Mouse (Mus musculus) spleen, postnatal 14 days (tissue): ENCODE measurements around the gene Mcur1.

Source experiments
- DNase-seq, 2 experiments: peaks; one replicate each; pipeline ENCODE4 v3.0.0; 2021 to 2022; ENCODE audit warnings: low spot score in 2 of 2

Mcur1 gene

DNA sequence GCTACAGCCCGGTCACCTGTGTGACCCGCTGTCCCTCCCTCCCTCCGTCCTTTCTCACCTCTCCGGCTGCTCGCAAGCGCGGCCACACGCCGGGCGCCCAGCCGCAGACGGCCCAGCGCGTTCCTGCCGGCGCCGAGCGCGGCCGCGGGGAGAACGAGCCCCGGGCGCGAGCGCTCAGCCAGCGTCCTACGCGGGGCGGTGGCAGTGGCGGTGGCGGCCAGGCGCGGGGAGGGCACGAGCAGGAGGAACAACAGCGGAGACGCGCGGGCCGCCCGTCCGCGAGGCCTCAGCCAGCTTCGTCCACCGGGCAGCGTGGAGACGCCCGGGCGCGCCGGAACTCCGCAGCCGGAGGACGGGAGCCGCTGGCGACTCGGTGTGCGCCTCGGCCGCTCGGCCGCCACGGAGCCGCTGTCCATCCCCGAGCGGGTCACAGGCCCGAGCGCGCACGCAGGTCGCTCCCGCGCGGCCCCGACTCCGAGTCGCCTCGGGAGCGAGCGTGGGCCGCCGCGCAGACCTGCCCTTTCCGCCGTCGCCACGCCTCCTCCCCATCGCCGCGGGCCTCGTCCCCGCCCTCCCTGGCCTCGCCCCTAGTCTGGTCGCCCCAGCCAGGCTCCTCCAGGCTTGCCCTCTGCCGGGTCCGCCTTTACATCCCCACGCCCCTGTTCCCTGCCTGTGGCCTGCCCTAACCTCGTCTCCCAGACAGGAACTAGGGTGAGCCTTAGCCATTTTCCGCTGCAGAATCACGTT is at the start of gene Mcur1:
Gene Mcur1 (minus strand): TSS at position 481 of the 747 bp plus-strand sequence.
- DNase-seq: peak; percentile 89 to 90

DNA sequence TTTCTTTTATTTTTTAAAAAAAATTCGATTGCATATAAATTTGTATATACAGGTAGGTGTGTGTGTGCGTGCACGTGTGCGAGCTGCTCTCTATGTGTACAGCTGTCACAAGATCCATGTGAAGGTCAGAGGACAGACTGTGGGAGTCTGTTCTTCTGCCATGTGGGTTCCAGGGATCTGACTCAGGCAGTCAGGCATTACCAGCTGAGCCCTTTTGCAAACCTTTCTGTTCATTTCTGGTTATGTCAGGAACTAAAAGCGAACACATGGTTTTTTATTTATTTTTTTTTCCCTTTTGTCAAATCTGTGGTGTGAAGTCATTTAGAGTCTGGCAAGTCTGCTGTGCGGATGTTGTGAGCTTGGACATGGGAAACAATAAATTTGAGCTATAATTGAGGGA is 48.9 kb upstream of the Mcur1 start:
- DNase-seq: no peak

DNA sequence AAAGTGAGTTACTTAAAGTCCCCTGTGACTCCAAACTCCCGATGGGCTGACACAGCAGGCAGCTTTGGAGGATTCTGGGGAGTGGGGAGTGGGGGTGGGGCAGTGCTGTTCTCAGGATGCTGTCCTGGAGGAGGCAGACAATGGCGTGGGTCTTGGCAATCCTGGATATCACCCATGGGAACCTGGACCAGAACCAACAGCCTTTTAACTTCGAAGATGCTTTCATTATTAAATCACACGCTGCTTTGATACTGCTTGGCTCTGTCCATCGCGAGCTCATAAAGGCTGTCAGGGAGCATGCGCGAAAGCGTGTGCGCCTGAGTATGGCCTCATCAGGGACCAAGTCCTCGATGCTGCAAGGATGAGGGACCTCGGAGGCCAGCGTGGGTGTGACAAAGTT is 43.1 kb upstream of the Mcur1 start:
- no peak for DNase-seq

DNA sequence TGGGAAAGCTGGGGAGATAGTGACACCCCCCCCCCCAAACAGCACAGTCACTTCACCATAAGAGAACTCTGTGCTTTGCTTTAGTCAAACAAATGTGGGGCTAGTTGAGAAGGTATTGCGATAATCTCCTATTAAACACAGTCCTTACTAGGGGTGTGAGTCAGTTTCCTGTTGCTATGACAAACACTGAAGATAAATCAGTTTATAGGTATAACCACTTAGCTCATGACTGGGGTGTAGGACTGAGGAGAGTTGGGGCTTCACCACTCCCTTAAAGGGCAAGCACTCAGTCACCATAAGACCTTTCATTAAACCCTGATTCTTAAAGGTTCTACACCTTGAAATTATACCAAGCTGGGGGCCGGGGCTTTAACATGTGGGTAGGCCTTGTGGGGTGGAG is 42.4 kb upstream of the Mcur1 start:
- DNase-seq: no peak

DNA sequence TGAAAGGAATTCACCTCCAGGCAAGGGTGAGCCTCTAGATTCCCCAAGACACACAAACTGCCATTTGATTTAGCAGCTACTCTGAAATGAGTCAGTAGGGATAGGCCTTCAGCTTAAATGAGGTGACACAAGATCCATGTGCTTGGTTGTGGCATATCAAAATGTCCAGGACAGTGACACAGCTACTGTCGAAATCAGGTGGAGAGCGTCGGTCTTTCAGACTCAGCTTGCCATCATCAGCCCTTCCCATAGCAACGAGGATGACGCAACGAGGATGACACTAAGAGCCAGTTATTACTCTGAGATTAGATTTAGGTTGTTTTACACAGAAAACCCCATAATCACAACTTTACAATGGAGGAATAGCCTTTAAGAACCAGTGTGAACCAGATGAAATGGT is 41.0 kb upstream of the Mcur1 start:
- no peak for DNase-seq

DNA sequence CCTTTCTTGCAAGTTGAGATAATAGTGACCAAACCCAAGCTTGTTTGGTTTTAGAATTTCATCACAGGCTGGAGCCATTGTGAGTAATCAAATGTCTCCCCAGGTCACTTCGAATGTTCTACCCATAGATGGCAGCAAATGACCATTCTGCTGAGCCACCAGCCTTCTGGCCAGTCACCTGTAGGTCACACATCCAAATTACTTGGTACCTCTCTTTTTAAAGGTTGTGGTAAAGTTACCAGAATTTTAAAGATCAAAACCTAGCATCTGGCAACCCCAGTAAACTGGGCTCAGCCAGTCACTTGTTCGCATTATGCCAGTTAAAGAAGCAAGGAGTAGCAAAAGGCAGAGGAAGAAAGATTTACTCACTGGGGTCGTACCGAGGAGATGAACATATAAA is 35.9 kb upstream of the Mcur1 start:
- DNase-seq: peak in 1 of 2 experiments; percentile 44

DNA sequence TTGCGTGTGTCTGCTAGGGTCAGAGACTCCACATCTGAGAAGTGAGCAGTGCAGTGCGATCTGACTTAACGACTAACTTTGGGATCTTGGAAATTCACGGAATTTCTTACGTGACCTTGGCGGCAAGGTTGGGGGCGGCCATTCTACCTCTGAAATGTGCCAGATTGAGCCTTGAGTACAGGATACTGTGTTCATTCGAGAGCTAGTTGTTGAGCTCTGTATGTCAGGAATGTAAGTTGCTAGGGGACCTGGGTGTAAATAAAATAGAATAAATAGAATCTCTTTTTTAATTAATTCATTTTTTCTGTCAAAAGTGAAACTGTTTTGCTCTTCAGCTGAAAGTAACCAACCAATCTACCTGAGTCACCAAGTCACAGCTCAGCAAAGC is 32.7 kb upstream of the Mcur1 start:
- DNase-seq: no peak

DNA sequence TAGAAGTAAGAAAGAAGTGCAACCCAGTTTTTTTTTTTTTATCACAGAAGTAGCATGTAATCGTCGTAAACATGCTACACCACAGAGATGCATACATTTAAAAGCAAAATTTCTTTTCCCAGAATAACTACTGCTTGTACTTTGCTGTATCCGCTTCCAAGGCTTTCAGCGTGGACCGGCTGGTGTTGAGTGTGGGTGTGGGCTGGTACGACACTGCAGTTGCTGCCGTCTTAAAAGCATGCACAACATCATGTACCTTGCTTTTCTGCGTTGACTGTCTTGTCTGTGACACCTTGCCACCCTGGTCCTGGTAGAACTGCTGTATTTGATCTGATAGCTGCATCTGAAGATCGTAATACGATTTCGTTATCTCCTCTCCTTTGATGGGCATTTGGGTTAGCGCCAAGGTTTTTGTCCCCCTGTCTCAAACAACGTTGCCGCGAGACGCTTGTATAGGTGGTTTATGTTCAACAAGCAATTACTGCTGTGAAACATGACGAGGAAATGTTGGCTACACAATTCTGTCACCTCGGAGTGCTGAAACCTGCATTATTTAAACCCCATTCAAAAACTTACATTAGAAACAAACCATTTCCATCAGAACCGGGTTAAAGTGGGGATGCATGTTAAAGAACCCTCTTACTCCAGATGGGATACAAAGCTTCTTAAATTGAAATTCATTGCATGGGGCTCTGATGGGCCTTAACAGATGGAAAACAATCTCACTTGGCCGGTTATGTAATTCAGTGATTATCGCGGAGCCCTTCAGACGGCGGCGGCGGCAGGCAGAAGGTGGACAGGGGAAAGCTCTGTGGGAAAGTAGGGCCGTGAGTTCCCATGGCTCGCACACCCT is 32.1 kb upstream of the Mcur1 start:
- DNase-seq: no peak

DNA sequence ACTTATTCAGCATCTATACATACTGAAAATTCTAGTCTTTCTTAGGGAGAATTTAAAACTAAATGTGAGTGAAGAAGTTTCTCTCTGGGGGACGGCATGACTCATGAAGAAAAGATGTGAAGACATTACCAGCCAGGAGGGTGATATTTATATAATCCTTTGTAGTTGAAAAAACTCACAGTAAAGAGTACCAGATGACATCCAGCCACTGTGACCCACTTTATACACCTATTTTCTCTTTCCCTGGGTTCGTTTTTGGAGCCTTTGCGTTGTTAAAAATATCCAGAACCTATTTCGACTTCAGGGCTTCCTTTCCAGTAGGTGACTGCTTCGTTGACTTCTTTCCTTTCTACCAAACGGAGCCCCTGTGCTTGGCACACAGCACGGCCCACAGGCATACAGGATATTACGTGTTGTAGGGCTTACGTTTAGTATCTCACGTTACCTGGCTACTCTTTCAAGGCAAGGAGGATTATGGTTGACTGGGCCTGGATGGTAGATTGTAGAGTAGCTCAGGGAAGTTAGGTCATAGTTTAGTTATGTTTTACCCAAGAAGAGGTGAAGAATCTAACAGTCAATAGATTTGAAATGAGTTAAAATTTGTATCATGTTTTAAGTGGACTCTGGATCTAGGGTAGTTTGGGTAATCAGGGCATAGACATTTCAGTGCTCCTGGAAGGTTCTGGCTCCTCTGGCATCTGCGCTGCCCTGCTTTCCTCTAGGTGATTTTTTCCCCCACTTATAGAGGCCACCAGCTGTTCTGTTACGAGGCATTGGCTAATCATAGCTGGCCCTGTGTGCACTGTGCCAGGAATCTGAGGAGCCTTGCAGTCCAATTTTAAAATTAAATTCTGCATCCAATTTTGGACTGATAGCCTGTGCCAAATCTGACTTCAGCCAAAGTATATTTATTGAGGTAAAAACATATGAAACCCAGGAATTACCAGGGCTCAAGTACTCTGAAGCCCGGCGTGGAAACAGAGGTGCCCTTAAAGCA is 28.2 kb upstream of the Mcur1 start:
- DNase-seq: no peak

DNA sequence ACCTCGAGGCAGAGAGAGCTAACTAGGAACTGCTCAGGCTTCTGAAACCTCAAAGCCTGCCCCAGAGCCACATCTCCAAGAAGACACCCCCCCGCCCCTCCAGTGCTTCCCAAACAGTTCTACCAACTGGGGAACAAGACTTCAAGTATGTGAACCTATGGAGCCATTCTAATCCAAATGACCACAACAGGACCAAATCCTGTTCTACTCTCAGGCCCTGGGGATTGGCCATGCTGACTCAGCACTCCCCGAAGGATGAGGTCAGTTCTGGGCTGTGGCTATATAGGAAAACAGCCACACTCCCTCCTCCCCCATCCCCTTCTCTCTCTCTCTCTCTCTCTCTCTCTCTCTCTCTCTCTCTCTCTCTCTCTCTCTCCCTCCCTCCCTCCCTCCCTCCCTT is 27.0 kb upstream of the Mcur1 start:
- DNase-seq: no peak

DNA sequence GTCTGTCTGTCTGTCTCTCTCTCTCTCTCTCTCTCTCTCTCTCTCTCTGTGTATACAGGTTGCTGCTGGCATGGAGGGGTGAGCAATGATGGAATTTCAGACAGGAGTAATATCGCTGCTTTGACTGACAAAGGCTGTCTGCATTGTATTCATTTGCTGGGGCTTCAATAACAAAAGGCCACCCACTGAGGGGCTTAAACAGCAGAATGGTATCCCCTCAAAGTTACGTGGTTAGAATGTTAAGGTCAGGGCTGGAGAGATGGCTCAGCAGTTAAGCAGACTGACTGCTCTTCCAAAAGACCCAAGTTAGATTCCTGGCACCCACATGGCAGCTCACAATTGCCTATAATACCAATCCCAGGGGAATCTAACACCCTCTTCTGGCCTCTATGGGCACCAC is 25.3 kb upstream of the Mcur1 start:
- no peak for DNase-seq

DNA sequence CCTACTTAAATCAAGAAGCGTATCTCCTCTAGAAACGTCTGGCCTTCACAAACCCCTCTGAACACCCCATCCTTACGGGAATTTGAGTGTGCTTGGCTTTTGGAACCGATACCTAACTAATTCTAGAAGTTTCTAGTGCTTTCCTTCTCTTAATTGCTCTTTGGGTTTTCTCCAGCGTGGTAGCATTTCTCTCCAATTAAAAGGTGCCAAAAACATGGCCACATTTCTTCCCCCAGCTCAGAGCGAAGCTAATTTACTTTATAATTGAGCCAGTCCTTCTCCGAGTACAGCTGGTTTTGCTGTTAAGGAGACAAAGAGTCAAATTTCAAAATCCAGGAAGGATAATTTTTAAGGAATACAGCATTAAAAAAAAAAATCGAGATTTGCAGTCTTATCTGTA is 23.5 kb upstream of the Mcur1 start:
- no peak for DNase-seq

DNA sequence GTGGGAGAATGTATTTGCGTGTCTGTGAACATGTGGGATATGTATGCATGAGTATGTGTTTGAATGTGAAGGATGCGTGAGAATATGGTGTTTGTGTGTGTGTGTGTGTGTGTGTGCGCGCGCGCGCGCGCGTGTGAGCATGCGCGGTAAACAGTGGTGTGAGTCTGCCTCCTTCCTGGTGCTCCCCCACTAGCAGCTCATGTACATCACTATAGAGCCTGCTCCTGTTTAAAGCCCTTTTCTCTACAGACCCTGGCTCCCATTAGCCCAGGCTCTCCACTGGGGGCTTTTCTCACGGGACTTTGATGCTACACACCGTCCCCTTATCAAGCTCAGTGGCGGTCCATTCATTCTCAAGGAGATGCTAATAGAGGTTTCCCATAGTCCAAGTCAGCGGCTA is 23.0 kb upstream of the Mcur1 start:
- no peak for DNase-seq

DNA sequence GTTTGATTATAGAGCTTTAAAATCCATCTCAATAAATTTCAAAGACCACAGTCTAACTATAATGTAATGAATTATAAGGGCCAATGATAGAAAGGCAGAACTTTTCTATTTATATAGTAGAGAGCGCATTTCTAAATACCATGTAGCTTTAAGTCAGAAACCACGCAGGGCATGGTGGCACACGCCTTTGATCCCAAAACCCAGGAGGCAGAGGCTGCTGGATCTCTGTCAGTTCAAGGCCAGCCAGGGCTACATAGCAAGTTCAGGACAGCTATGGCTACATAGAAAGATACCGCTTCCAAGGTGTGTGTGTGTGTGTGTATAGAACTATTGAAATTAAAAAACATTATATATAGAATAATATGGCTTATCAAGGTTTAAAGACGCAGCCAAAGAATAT is 20.7 kb upstream of the Mcur1 start:
- no peak for DNase-seq

DNA sequence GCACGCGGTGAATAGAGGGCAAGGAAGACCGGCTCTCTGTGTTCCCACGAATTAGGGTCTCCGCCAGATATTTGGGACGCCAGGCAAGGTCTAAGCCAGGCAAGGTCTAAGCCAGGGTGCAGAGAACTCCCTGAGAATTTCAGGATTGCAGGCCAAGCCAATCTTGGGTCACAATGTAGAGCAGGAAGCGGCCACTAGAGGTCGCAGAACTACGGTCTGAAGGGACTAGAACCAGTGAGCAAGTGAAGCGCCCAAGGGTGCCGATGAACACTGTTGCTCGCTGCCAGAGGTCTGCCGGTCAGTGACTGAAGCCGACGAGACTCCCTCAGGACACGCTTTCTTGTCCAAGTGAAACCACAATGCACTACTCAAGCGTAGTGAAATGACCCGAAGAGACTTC is 19.7 kb upstream of the Mcur1 start:
- peak in 1 of 2 experiments; percentile 22 for DNase-seq

DNA sequence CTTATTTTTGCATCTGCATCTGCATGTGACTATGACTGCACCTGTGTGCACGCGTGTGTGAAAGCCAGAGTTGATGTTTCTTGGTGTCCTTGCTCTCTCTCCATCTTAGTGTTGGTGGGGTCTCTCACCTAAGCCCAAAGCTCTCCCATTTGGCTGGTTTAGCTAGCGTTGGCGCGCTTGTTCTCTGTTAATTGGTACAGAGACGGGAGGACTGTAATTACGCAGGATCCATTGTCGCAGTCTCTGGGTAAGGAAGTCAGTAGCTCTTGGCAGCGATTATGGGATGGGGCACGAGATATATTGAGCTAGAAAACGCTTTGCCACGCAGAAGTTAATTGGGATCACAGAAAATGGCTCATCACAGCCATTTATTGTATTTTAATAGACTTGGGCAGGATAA is 17.8 kb upstream of the Mcur1 start:
- no peak for DNase-seq

DNA sequence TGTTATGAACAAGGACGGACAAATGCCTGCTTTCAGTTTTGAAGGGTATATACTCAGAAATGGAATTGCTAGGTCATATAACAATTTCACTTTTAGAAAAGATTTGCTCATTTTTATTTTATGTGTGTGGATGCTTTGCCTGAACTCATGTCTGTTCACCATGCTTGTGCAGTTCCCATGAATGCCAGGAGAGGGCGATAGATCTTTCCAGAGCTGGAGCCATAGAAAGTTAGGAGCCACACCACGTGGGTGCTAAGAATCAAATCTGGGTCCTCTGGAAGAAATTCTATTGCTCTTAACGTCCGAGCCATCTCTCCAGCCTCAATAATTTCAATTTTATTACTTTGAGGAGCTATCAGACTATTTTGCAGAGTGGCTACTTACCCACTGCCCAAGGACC is 17.3 kb upstream of the Mcur1 start:
- peak in 1 of 2 experiments; percentile 15 for DNase-seq

DNA sequence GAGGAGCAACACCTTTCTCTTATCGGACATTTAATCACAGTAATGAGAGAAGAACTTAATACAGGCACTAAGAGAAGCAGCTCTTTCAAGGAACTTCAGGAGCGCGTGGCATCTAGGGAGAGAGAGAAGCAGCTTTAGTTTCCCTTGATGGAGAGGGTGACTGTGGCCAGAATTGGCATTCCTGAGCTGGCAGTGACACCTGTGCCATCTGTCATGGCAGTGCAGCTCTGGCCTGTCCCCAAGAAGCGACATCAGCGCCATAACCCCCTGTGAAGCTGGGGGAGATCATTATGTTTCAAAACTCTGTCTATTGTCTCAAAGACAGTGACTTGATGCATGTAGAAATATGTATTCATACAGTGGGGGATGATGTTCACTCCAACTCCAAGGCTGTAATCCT is 15.4 kb upstream of the Mcur1 start:
- DNase-seq: no peak

DNA sequence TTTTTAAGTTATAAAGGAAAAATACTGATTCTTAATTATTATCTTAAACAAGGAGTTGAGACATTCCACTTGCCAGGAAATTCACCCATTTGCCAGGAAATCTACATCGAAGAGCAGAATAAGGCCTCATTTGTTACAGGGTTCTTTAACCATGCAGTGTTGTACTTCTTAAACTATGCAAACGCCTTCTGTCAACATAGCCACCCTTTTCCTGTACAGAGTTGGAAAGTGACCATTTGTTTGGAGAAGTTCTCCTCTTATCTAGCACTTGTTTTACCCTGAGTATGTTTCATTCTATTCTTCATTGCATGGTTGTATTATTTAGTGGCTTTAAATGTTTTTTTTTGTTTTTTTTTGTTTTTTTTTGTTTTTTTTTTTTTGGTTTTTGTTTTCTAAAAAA is 14.0 kb upstream of the Mcur1 start:
- no peak for DNase-seq

DNA sequence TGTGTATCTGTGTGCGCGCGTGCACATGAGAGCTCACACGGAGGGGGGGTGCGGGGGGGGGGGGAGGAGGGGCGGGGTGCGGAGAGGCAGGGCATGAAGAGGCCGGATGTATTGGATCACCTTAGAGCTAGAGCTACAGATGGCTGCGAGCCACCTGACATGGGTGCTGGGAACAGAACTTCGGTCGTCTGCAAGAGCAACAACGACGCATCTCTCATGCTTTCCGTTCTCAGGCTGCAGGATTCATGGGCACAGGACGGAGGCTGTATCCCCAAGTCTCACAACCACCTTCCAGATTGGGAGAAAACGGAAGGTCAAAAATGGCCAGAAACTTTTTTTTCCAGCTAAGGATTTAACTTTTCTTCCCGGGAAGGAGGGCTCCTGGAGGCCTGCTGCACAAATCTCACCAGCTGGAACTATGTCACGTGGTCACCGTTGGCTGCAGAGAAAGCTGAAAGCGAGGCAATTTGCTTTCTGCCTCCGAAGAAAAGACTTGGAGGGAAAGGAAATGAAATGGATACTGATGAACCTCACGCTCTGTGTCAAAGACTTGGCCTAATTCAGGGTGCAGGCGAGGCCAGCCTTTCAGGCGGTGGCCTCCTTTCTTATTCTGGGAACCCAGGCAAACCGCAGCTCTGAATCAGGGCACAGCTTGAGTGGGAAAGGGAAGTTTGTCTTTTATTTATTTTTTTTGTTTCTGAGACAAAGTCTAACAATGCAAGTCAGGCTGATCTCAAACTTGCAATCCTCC is 7.3 kb upstream of the Mcur1 start:
- DNase-seq: no peak

DNA sequence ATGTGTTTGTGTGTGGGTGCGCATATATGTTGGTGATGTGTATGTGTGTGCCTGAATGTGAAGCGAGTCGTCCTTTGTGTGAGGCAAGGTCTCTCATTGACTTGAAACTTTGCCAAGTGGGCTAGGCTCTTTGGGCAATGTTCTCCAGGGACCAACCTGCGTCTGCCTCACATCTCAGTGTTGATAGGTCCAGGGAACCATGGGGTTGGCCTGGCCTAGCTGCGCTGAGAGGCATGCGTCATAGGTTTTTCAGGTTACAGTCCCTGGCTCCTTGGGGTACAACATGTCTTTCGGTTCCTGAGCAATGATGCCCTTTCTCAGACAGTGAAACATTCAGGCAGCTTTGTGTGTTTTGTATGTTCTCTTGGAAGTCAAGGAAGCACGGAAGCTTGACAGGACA is 6.2 kb upstream of the Mcur1 start:
- DNase-seq: no peak
